Mouse (Mus musculus) C2C12 (cell line): ENCODE measurements around the gene Rpl18. TPM values are rescaled to one million over a fixed set of nuclear protein-coding genes. Genes with fewer than 3 reads are reported as not detected.

ENCODE experiments used
- H3K27me3 ChIP-seq: one replicate; pipeline ENCODE4 v1.6.1; 2011; ENCODE audit not compliant: control insufficient read depth, insufficient read depth, insufficient read length
- H3K36me3 ChIP-seq: one replicate; pipeline ENCODE4 v1.6.1; 2011; ENCODE audit not compliant: control insufficient read depth, insufficient read depth
- H3K4me3 ChIP-seq: one replicate; pipeline ENCODE4 v1.5.1; 2011; ENCODE audit warnings: mild to moderate bottlenecking, control low read depth; ENCODE audit not compliant: poor library complexity, insufficient read depth, severe bottlenecking
- H3K79me2 ChIP-seq: one replicate; pipeline ENCODE4 v1.6.1; 2011; ENCODE audit not compliant: control insufficient read depth, insufficient read depth
- H3K79me3 ChIP-seq: one replicate; pipeline ENCODE4 v1.6.1; 2011; ENCODE audit warnings: low read depth, control low read depth
- H3ac ChIP-seq: one replicate; pipeline ENCODE3; 2011; ENCODE audit warnings: low read depth; ENCODE audit not compliant: control insufficient read depth, insufficient read length
- CEBPB ChIP-seq: IDR thresholded peaks from one replicate; pipeline ENCODE4 v1.6.1; 2011; ENCODE audit warnings: low read depth, mild to moderate bottlenecking, control low read depth, moderate library complexity
- CTCF ChIP-seq: IDR thresholded peaks from one replicate; pipeline ENCODE4 v1.5.1; 2011; ENCODE audit not compliant: control insufficient read depth, insufficient read depth, insufficient read length
- FOSL1 ChIP-seq: IDR thresholded peaks from one replicate; pipeline ENCODE4 v1.8.0; 2011; ENCODE audit warnings: mild to moderate bottlenecking, low read length; ENCODE audit not compliant: poor library complexity, insufficient read depth, severe bottlenecking
- MAX ChIP-seq: IDR thresholded peaks from one replicate; pipeline ENCODE4 v1.6.1; 2011; ENCODE audit warnings: mild to moderate bottlenecking, control low read depth
- MYOD1 ChIP-seq: IDR thresholded peaks from one replicate; pipeline ENCODE4 v1.6.1; 2011; ENCODE audit warnings: low read depth; ENCODE audit not compliant: control insufficient read depth, insufficient read length
- MYOG ChIP-seq: IDR thresholded peaks from one replicate; pipeline ENCODE4 v1.6.1; 2011; ENCODE audit not compliant: control insufficient read depth, insufficient read length; ENCODE audit errors: extremely low read depth
- USF1 ChIP-seq: IDR thresholded peaks from one replicate; pipeline ENCODE4 v1.6.1; 2011; ENCODE audit warnings: low read depth, mild to moderate bottlenecking, control low read depth, moderate library complexity
- long read RNA-seq, 2 experiments: library from polyadenylated mRNA; unstranded; transcript quantifications; one replicate each; pipeline ENCODE4 v2.0.0; 2019 to 2020
- polyA plus RNA-seq: library from polyadenylated mRNA; unstranded; fragments of >200 nt; fragmentation: generic; extraction: Trizol; gene quantifications from one replicate; pipeline ENCODE4 v1.2.1, GENCODE M21; 2012; ENCODE audit warnings: missing spikeins

Gene Rpl18
- polyA plus RNA-seq, result 4,453 TPM
- long read RNA-seq, experiment 1, transcript Rpl18-201 (6 exons, 679 nt), result major isoform, 292 of 434 reads
- long read RNA-seq, experiment 1, transcript Rpl18-202 (6 exons, 1,027 nt), result minor isoform, 9 of 434 reads
- long read RNA-seq, experiment 1, partial matches to known transcripts, result 124 of 434 reads
- long read RNA-seq, experiment 1, other reads (novel, unspliced or antisense), result 5 of 434 reads
- long read RNA-seq, experiment 2, transcript Rpl18-202 (6 exons, 1,027 nt), result minor isoform, 6 of 92 reads
- long read RNA-seq, experiment 2, transcript Rpl18-201 (6 exons, 679 nt), result major isoform, 78 of 92 reads
- long read RNA-seq, experiment 2, partial matches to known transcripts, result 2 of 92 reads
- long read RNA-seq, experiment 2, other reads (novel, unspliced or antisense), result 5 of 92 reads

DNA sequence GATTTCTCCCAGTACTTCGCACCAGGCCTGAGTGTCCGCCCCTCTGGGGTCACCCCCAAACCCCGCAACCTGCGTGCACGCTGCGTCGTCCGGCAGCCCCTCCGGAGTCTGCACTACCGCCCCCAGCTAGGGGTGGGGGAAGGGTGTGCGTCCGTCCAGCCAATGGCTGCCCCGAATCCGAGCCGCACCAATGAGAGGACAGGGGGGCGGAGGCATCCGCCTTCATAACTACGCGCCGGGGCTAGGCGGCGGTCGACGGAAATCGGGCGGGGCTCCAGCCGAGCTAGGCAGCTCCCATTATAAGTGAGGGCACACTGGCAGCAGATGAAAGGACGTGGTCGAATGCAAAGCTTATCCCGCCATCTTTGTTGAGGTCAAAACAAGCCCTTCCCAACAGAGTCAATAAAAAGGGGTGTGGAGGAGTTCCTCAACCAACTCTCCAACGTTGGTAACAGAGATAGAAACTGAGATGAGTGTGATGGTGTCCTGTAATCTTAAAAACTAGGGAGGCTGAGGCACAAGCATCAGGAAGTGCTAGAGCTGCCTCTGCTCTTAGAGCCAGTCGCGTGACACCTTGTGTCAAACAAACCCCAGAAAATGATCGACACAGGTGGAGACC, at the start of gene Rpl18:
Gene Rpl18, plus strand, starts transcription at position 368 of the 619 bp plus-strand sequence.
- H3ac ChIP-seq, result peak within 1 kb of the TSS; percentile 71
- H3K79me3 ChIP-seq, result peaks cover 45% of the 10 kb centered on the region
- peaks cover 63% of the 10 kb centered on the region for H3K79me2 ChIP-seq
- no peak for TF ChIP-seq MAX
- no peak for TF ChIP-seq MYOG
- no peak for TF ChIP-seq MYOD1
- no peak for TF ChIP-seq USF1
- H3K36me3 ChIP-seq, result peaks cover 19% of the 10 kb centered on the region
- peak within 1 kb of the TSS; percentile 38 for H3K4me3 ChIP-seq
- H3K27me3 ChIP-seq, result no peaks in the 10 kb centered on the region

DNA sequence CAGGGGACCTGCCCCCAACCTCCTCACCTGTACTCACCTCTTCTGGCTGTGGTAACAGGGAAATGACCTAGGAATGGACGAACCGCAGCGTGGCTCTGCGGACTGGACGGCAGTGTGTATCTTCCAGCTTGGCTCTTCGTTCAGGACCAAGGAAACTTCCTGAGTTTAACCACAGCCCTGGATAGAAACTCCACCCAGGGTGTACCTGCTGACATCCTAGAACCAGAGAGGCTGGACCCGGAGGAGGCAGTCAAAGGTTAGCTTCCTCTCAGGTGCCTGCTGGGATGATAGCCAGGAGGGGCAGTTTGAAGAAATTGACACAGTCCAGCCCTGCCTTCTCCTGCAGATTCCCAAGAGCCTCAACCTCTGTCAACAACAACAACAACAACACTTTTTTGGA, 49.1 kb upstream of the Rpl18 start, which contains the start of gene Fut2:
Gene Fut2, minus strand, starts transcription at position 234 of the 400 bp plus-strand sequence.
- Histone ChIP-seq H3K4me3 (no peak within 1 kb of the TSS), H3K79me3 (no peaks in the 10 kb centered on the region), H3ac (no peak within 1 kb of the TSS), H3K36me3 (no peaks in the 10 kb centered on the region), H3K27me3 (no peaks in the 10 kb centered on the region), H3K79me2 (no peaks in the 10 kb centered on the region)
- TF ChIP-seq CTCF (no peak), MAX (no peak), MYOG (no peak), CEBPB (no peak), MYOD1 (no peak), USF1 (no peak), FOSL1 (no peak)

DNA sequence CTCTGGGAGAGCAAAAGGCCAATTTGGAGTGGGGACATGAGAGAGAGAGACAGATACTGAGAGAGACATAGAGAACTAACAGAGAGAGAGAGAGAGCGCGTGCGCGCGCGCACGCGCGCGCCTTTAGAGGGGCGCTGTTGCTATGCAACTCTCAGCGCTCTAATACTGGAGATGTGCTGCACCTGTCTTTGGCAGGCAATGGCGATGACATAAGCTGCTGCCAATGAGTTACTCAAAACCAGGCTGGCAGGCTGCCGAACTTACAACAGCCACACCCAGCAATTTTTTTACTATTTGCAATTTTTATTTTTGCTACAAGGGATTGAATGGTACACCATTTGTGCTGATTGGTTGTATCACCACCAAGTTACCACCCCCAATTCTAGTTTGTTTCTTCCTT, 47.5 kb upstream of the Rpl18 start:
- TF ChIP-seq USF1 (no peak), FOSL1 (no peak), CTCF (no peak), CEBPB (no peak), MAX (no peak), MYOD1 (no peak), MYOG (no peak)
- no peaks in the 10 kb centered on the region for H3K36me3 ChIP-seq
- no peak overlapping the region for H3ac ChIP-seq
- H3K79me2 ChIP-seq, result no peaks in the 10 kb centered on the region
- no peaks in the 10 kb centered on the region for H3K79me3 ChIP-seq
- no peaks in the 10 kb centered on the region for H3K27me3 ChIP-seq
- no peak overlapping the region for H3K4me3 ChIP-seq

DNA sequence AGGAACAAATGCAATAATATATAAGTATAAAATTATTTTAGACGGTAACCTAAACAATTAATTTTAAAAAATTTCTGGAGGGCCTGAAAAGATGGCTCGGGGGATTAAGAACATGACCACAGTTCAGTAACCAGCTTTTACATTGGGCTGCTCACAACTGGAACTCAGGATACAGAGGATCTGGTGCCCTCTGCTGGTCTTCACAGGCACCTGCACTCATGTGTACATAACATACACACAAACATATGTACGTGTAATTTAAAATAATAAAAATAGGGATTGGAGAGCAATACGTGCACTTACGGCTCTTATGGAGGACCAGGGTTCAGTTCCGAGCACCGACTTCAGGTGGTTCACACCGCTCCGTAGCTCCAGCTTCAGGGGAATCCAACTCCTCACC, 46.3 kb upstream of the Rpl18 start:
- no peak overlapping the region for H3K4me3 ChIP-seq
- no peak overlapping the region for H3ac ChIP-seq
- H3K36me3 ChIP-seq, result no peaks in the 10 kb centered on the region
- H3K79me2 ChIP-seq, result no peaks in the 10 kb centered on the region
- TF ChIP-seq USF1 (no peak), MAX (no peak), MYOG (no peak), FOSL1 (no peak), CEBPB (no peak), CTCF (no peak), MYOD1 (no peak)
- no peaks in the 10 kb centered on the region for H3K27me3 ChIP-seq
- no peaks in the 10 kb centered on the region for H3K79me3 ChIP-seq

DNA sequence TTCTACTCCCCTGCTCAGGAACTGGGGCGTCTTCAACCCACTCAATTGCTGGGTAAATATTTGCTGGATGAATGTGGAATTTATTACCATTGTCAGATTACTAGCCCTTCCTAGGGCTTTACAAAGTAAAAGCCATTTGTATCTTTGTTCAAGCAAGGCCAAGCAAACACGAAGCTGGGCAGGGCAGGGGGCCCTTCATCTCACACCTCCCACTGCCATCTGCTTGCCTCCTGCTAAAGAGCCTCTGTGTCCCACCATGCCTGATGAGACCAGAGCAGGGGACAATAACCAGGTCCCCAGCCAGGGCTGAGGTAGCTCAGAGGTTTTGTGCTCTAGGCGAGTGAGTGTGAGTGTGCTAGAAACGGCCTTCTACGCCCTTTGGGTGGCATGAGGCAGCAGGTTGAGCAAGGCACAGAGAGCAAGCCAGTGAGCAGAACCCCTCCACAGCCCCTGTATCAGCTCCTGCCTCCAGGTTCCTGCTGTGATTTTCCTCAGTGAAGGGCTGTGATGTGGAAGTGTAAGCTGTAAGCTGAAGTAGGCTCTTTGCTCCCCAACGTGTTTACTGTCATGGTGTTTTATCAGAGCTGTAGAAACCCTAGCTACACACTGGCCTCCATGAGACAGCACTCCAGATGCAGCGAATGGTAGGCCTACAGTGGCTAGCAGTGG, 37.5 kb upstream of the Rpl18 start:
- H3K79me2 ChIP-seq, result no peaks in the 10 kb centered on the region
- no peaks in the 10 kb centered on the region for H3K27me3 ChIP-seq
- TF ChIP-seq CEBPB (no peak), MAX (no peak), CTCF (no peak), FOSL1 (no peak), MYOD1 (no peak), USF1 (no peak)
- H3ac ChIP-seq, result no peak overlapping the region
- H3K4me3 ChIP-seq, result no peak overlapping the region
- H3K79me3 ChIP-seq, result no peaks in the 10 kb centered on the region
- no peaks in the 10 kb centered on the region for H3K36me3 ChIP-seq
